Mouse (Mus musculus) midbrain, embryonic 15.5 days (tissue): ENCODE results near the gene Bid. TPM values are rescaled to one million over a fixed set of nuclear protein-coding genes. Genes with fewer than 3 reads are reported as not detected.
A peak's percentile ranks its signal among the peaks of the same experiment; 100 is the strongest.
"Not testable (repeated sequence)": the region's sequence is repeated elsewhere in the genome, so short reads cannot be mapped to it uniquely, and the experiment has no call there.

Experiments
- ATAC-seq: fragments of 200-750 bp; cut with Nextera tagmentation; replicated peaks from 2 replicates; pipeline ENCODE4 v1.8.0; 2017; ENCODE audit warnings: moderate TSS enrichment
- H3K27ac ChIP-seq: fragments of 300-500 bp; sonication (generic); 2 replicates; pipeline ENCODE4 v1.5.1; 2015; ENCODE audit warnings: mild to moderate bottlenecking, inconsistent platforms
- H3K27me3 ChIP-seq: fragments of 300-500 bp; sonication (generic); replicated peaks from 2 replicates; pipeline ENCODE4 v1.6.1; 2015; ENCODE audit warnings: inconsistent platforms
- H3K36me3 ChIP-seq: fragments of 300-500 bp; sonication (generic); replicated peaks from 2 replicates; pipeline ENCODE4 v1.6.1; 2015; ENCODE audit warnings: inconsistent platforms
- H3K4me1 ChIP-seq: fragments of 300-500 bp; sonication (generic); 2 replicates; pipeline ENCODE4 v1.6.1; 2015; ENCODE audit warnings: inconsistent platforms
- H3K4me2 ChIP-seq: fragments of 300-500 bp; sonication (generic); 2 replicates; pipeline ENCODE4 v1.6.1; 2015; ENCODE audit warnings: inconsistent platforms, mild to moderate bottlenecking, moderate library complexity
- H3K4me3 ChIP-seq: fragments of 300-500 bp; sonication (generic); 2 replicates; pipeline ENCODE4 v1.5.1; 2015; ENCODE audit warnings: mild to moderate bottlenecking, inconsistent platforms
- H3K9ac ChIP-seq: fragments of 300-500 bp; sonication (generic); 2 replicates; pipeline ENCODE4 v1.6.1; 2015; ENCODE audit warnings: mild to moderate bottlenecking, inconsistent platforms
- H3K9me3 ChIP-seq: fragments of 300-500 bp; sonication (generic); 2 replicates; pipeline ENCODE4 v1.6.1; 2016; ENCODE audit warnings: inconsistent platforms
- WGBS: fragments of 180-500 bp; shearing (Covaris S2); methylation state at CpG from one replicate; pipeline ENCODE4 v1.1.7; 2015; ENCODE audit warnings: mixed read lengths; 5-methylcytosine and 5-hydroxymethylcytosine counted together
- polyA plus RNA-seq: library from polyadenylated mRNA; unstranded; fragments of >200 nt; fragmentation: Nextera tagmentation; extraction: Ambion mirVana; gene quantifications from 2 replicates; pipeline ENCODE4 v1.2.1, GENCODE M21; 2015

The Bid gene
- polyA plus RNA-seq, 1 experiment from 2014 or later: 48.4 TPM

GRCm38 (mm10) chr6:120930450-120931306 lies 14.0 kb upstream of the Bid start:
- Histone ChIP-seq H3K9ac (no peak overlapping the region), H3K4me1 (no peaks in the 10 kb centered on the region), H3K36me3 (peaks cover 21% of the 10 kb centered on the region; the same call in 1 of the 2 replicates), H3K4me3 (no peak overlapping the region), H3K27ac (no peak overlapping the region), H3K4me2 (no peak overlapping the region), H3K27me3 (no peaks in the 10 kb centered on the region), H3K9me3 (no peaks in the 10 kb centered on the region)
- 89% methylated on average over 6 of the region's 6 CpGs for whole genome bisulfite sequencing
- ATAC-seq: no peak

GRCm38 (mm10) chr6:120929421-120929820 lies 12.8 kb upstream of the Bid start:
- Histone ChIP-seq H3K4me2 (no peak overlapping the region), H3K4me3 (no peak overlapping the region), H3K4me1 (no peaks in the 10 kb centered on the region), H3K27me3 (no peaks in the 10 kb centered on the region), H3K36me3 (peaks cover 21% of the 10 kb centered on the region; the same call in 1 of the 2 replicates), H3K9me3 (no peaks in the 10 kb centered on the region), H3K27ac (no peak overlapping the region), H3K9ac (no peak overlapping the region)
- WGBS: 83% methylated on average over 1 of the region's 1 CpGs
- no peak for ATAC-seq

DNA sequence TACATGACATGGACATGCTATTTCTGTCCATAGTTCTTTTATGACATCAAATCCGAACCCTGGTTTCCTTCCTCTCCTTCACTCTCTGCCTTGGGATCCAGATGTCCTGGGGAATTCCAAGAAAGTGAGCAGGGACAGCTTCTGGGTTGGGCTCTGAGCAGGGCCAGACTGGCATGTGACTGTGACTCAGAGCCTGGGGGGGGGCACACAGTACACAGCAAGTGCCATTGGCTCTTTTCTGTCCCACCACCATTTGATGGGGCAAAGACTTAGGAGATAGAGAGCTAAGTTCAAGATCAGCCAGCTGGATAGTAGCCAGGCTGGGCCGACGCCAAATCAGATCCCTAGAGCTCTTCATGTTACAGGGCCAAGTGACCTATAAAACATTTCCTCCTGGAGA lies 11.1 kb upstream of the Bid start:
- no peaks in the 10 kb centered on the region for H3K9me3 ChIP-seq
- no peak overlapping the region for H3K4me3 ChIP-seq
- H3K4me1 ChIP-seq: no peaks in the 10 kb centered on the region
- ATAC-seq: no peak
- H3K4me2 ChIP-seq: no peak overlapping the region
- WGBS: 83% methylated on average over 3 of the region's 3 CpGs
- no peaks in the 10 kb centered on the region for H3K27me3 ChIP-seq
- H3K9ac ChIP-seq: no peak overlapping the region
- H3K36me3 ChIP-seq: peaks cover 13% of the 10 kb centered on the region; the same call in 1 of the 2 replicates
- no peak overlapping the region for H3K27ac ChIP-seq

DNA sequence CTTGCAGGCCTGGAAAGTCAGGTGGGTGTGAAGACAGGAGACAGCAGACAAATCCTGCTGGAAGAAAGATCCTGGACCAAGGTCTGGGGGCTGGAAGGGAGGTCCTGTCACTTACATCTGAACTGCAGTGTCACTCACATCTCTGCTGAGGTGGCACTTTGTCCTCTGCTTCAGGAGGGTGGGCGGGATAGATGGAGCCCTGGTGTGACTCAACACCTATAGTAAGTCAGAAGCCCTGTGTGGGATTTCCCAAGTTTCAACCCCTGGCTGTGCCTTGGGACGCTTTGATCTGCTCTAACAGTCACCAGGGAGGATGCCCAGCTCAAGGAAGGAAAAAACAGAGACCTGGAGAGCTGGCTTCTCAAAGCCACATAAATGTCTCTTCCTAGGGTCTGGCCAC lies 10.2 kb upstream of the Bid start:
- WGBS: 60% methylated on average over 2 of the region's 2 CpGs
- H3K4me2 ChIP-seq: no peak overlapping the region

DNA sequence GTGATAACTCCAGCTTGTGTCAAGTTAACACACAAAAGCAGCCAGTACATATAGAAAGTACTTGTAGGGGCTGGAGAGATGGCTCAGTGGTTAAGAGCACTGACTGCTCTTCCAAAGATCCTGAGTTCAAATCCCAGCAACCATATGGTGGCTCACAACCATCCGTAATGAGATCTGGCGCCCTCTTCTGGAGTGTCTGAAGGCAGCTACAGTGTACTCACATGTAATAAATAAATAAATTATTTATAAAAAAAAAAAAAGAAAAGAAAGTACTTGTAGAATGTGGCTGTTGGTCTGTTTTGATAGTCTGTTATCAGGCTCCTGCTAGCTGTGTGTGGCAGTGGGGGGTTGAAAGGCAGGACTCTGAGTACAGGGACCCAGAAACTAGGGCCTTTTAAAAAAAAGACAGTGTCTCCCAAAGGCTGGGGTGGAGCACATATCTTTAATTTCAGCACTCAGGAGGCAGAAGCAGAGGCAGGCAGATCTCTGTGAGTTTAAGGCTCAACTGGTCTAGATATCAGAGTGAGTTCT lies 8.2 kb upstream of the Bid start:
- not testable (repeated sequence) for ATAC-seq, H3K9ac ChIP-seq, H3K36me3 ChIP-seq, H3K4me3 ChIP-seq, H3K4me1 ChIP-seq, H3K9me3 ChIP-seq, H3K4me2 ChIP-seq, H3K27ac ChIP-seq, H3K27me3 ChIP-seq
- 76% methylated on average over 2 of the region's 2 CpGs for WGBS

More for the DNA sequence above, 10.2 kb upstream of the Bid start:
- H3K9ac ChIP-seq: no peak overlapping the region
- ATAC-seq: no peak
- H3K27ac ChIP-seq: no peak overlapping the region
- peaks cover 11% of the 10 kb centered on the region; the same call in 1 of the 2 replicates for H3K36me3 ChIP-seq
- no peaks in the 10 kb centered on the region for H3K27me3 ChIP-seq
- H3K4me1 ChIP-seq: no peaks in the 10 kb centered on the region
- H3K9me3 ChIP-seq: no peaks in the 10 kb centered on the region
- H3K4me3 ChIP-seq: no peak overlapping the region

GRCm38 (mm10) chr6:120917975-120918374 lies 1.3 kb upstream of the Bid start:
- no peak overlapping the region for H3K9ac ChIP-seq
- no peaks in the 10 kb centered on the region for H3K9me3 ChIP-seq
- H3K27ac ChIP-seq: no peak overlapping the region
- 68% methylated on average over 3 of the region's 3 CpGs for WGBS
- no peak overlapping the region for H3K4me2 ChIP-seq
- H3K27me3 ChIP-seq: no peaks in the 10 kb centered on the region
- ATAC-seq: no peak
- H3K4me3 ChIP-seq: no peak overlapping the region
- H3K4me1 ChIP-seq: peaks cover 11% of the 10 kb centered on the region; the same call in 1 of the 2 replicates
- no peaks in the 10 kb centered on the region for H3K36me3 ChIP-seq

DNA sequence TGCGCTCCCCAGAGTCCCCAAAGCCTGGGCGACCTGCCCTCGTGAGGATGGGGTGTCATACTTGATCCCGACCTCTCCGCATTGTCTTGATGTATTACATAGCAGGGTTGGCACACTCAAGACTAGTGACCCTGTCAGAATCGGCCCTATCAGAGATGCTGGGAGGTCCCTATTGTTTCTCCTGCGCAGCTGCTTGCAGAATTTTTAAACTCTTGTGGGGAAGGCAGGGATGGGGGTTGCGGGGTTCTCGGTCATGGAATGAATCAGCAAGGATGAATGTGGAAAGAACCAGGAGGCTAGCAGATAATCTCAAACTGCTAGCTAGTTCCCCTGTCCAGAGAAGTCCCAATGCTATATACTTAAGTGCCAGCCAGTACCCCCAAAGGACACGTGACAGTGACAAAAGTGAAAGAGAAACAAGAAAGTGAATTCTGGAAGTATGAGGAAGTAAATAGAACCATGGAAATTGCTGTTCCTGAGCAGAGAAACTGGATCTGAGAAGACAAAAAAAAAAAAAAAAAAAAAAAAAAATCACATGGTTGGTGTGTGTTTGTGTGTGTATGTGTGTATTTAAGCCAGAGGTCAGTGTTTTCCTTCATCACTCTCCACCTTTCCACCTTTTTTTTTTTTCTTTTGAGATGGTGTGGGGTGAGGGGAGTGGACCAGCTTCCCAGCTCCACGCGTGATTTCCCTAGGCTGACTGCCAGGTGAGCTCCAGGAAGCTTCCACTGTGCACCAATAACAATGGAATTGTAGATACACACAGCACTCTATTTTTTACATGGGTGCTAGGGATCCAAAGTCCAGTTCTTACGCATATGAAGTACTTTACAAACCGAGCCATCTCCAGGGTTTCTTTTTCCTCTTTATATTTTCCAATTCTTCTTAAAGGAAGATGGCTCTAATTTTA lies 574 bp upstream of the Bid start:
- Histone ChIP-seq H3K4me2 (peak overlapping the region; percentile 94), H3K4me1 (peaks cover 11% of the 10 kb centered on the region; the same call in 1 of the 2 replicates), H3K27ac (peak overlapping the region; percentile 63; the same call in 1 of the 2 replicates), H3K9ac (peak overlapping the region; percentile 64), H3K4me3 (peak overlapping the region; percentile 78)
- H3K36me3 ChIP-seq, H3K9me3 ChIP-seq, ATAC-seq, H3K27me3 ChIP-seq: not testable (repeated sequence)
- WGBS: 27% methylated on average over 11 of the region's 14 CpGs

GRCm38 (mm10) chr6:120915649-120915975 lies 1.0 kb downstream of the Bid start:
- Histone ChIP-seq H3K4me3 (peak overlapping the region; percentile 78), H3K36me3 (no peaks in the 10 kb centered on the region), H3K4me2 (peak overlapping the region; percentile 94), H3K9me3 (no peaks in the 10 kb centered on the region), H3K4me1 (peaks cover 11% of the 10 kb centered on the region; the same call in 1 of the 2 replicates), H3K27ac (no peak overlapping the region), H3K27me3 (no peaks in the 10 kb centered on the region), H3K9ac (0 out of 2 replicates have a peak overlapping the region, but pooled peaks have one; percentile 64)
- ATAC-seq: peak; percentile 13
- 32% methylated on average over 2 of the region's 2 CpGs for WGBS

- WGBS: 40% methylated on average over 9 of the region's 9 CpGs
- Histone ChIP-seq H3K27me3 (no peaks in the 10 kb centered on the region), H3K36me3 (no peaks in the 10 kb centered on the region), H3K4me3 (0 out of 2 replicates have a peak overlapping the region, but pooled peaks have one; percentile 78), H3K9ac (no peak overlapping the region), H3K9me3 (no peaks in the 10 kb centered on the region), H3K4me2 (peak overlapping the region; percentile 94), H3K27ac (no peak overlapping the region), H3K4me1 (peaks cover 11% of the 10 kb centered on the region; the same call in 1 of the 2 replicates)
- ATAC-seq: peak; percentile 12
Measured at GRCm38 (mm10) chr6:120914911-120915648, 1.6 kb downstream of the Bid start.

- Histone ChIP-seq H3K4me1 (peaks cover 11% of the 10 kb centered on the region; the same call in 1 of the 2 replicates), H3K36me3 (no peaks in the 10 kb centered on the region), H3K9me3 (no peaks in the 10 kb centered on the region), H3K9ac (no peak overlapping the region), H3K4me2 (no peak overlapping the region), H3K4me3 (no peak overlapping the region), H3K27me3 (no peaks in the 10 kb centered on the region), H3K27ac (no peak overlapping the region)
- ATAC-seq: no peak
- 79% methylated on average over 4 of the region's 4 CpGs for WGBS
Measured at GRCm38 (mm10) chr6:120914533-120914910, 2.1 kb downstream of the Bid start.

DNA sequence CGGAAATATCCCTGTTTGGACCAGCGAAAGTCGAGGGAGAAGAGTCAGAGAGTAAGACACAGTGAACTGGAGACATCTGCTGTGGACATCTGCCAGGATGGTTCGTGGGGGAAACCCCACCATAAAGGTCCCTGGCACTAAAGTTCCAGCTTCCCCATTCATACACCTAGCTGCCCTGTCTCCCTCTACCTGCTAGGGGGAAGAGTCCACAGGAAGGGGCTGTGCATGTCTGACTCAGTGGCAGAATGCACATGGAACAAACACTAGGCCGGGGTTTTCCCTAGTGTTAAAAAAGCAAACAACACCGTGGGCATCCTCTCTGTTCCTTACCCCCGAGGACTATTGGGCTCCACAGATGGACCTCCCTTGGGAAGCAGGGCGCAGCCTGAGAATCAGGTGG lies 2.9 kb downstream of the Bid start:
- Histone ChIP-seq H3K4me2 (no peak overlapping the region), H3K4me3 (no peak overlapping the region), H3K36me3 (no peaks in the 10 kb centered on the region), H3K27ac (no peak overlapping the region), H3K9ac (no peak overlapping the region), H3K27me3 (no peaks in the 10 kb centered on the region), H3K4me1 (peaks cover 11% of the 10 kb centered on the region; the same call in 1 of the 2 replicates), H3K9me3 (no peaks in the 10 kb centered on the region)
- ATAC-seq: no peak
- WGBS: 84% methylated on average over 8 of the region's 8 CpGs
